Mouse (Mus musculus) liver, embryonic 14.5 days (tissue): ENCODE results near the gene Gphb5.

Source experiments
- CTCF ChIP-seq: IDR thresholded peaks from 2 replicates; pipeline ENCODE4 v1.5.1; 2016; ENCODE audit warnings: antibody characterized with exemption, low read depth, control low read depth
- EP300 ChIP-seq: IDR thresholded peaks from 2 replicates; pipeline ENCODE4 v1.6.1; 2016; ENCODE audit warnings: antibody characterized with exemption, low read depth

GRCm38 (mm10) chr12:75466206-75466605 lies 49.6 kb upstream of the Gphb5 start:
- TF ChIP-seq CTCF: no peak
- no peak for TF ChIP-seq EP300
